Mouse (Mus musculus) adrenal gland, postnatal 10 days (tissue): ENCODE results near the gene Ptprt. TPM values are rescaled to one million over a fixed set of nuclear protein-coding genes. Genes with fewer than 3 reads are reported as not detected.
A peak's percentile ranks its signal among the peaks of the same experiment; 100 is the strongest.

Experiments used
- DNase-seq: peaks from one replicate; pipeline ENCODE4 v3.0.0; 2021; ENCODE audit warnings: mixed read lengths
- total RNA-seq, 2 experiments: library from RNA; stranded (reverse); gene quantifications; 2 replicates each; pipeline ENCODE4 v1.2.3; 2021

Gene Ptprt
- total RNA-seq, 2 experiments from 2014 or later, result 0.99 to 1.4 TPM

DNA sequence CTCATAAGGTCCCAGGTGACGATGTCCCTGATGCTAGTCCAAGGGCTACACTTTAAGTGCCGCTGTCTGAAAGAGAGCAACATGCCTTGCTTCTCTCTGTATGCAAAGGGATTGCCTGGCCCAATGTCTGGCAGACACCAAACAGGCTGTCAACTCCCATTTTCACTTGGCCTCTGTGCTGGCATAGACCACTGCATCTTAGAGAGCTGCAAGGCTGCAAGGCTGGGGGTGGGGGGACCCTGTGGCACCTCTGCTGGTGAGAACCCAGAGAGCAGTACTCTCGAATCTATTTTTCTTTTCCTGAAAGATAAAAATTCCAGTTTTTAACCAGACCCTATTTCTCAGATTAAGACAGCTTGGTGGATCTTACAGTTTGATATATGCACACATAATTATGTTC lies 69.6 kb downstream of the Ptprt start:
- no peak for DNase-seq

DNA sequence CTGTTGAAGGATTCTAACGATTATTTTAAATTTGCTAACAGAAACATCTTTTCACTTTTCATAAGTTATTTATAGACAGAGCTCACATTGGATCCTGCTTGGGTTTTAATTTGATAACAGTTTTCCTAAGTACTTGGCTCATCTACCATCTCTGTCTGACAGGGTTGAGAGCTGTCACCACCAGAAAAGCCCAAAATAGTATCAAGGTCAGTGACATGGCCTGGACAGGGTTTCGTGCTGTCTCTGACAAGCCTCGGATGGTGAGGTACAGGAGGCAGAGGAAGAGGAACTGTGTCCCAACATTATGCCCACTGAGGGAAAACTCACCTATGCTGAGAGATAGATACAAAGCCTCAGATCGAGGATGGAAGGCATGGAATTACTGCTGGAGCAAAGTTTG lies 79.3 kb downstream of the Ptprt start:
- no peak for DNase-seq

DNA sequence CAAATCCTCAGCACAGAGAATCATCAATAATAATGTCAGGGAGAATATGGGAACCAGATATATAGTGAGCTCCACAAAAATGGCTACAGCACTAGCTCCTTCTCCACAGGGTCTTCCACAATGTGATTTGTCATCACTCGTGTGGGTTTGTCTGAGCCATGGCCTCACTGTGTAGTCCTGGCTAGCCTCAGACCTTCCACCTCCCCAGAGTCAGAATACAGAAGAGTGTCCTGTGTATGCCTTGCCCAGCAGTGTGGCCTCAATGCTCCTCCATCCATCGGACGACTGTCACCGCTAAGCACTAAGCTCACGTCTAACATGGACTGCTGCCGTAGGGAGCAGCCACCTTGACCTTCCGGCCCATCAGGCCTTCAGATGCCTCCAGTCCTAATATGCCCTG lies 83.1 kb downstream of the Ptprt start:
- DNase-seq, result no peak

DNA sequence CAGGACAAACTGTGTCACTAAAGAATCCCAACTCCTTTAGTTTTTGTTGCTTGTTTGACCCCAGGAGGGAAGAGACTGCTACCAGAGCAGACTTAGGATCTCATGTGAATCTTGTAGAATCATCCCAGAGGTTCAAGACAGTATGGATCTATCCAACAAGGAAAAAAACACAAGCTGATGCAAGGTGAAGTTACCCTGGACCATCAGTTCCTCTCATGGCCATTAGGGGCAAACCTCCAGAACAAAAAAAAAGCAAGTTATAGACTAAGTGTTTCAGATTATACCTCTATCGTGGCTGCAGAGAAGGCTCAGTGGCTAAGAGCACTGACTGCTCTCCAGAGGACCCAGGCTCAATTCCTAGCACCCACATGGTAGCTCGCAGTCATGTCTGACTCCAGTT lies 88.1 kb downstream of the Ptprt start:
- no peak for DNase-seq

DNA sequence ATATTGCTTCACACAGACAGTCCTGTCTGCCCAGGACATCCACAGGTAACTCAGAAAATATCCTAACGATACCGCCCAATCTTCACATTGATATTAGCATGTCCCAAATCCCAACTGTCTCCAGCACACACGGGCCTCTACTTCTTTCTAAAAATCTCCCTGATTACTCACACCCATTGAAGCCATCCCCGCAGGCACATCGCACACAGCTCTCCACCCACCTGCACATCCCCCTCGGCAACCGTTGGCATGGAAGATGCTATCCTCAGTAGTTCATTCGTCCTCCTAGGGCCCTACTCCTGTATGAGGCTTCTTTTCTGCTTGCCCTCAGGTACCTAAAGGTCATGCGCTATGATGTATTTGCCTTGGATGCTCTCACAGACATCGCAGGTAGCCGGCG lies 89.9 kb downstream of the Ptprt start:
- DNase-seq, result no peak

DNA sequence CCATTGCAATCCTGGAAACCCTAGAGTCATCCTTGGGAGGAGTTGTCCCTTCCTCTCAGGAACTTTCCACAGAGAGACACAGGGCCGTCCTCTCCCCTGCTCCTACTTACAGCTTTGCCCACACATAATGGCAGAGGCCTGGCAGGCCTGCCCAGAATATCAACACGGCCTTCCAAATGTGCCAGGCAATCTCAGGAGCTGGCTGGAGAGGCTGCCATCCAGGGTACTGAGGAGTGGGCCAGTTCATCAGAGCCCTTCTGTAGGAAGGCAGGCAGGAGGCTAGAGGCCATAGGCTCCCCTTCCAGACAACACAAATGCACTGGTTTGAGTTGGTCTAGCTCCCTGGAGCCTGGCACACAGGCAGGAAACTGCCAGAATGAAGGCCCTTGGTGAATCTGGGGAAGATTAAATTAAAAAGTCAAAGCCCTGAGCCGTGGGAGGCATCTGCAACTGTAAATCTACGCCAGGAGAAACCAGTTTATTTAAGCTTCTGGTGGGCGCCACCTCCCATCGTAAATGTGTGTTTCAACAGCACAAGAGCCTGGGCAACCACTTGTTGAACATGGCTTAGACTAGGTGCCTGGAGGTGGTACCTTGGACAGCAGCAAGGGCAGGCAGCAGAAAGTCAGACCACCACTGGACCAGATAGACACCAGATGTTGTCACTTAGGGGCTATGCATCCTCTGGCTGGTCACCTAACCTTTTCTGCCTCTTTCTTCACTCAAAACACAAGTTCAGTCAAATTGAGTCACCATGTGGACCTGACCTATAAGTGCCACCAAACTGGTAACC lies 92.4 kb downstream of the Ptprt start:
- peak; percentile 9 for DNase-seq

DNA sequence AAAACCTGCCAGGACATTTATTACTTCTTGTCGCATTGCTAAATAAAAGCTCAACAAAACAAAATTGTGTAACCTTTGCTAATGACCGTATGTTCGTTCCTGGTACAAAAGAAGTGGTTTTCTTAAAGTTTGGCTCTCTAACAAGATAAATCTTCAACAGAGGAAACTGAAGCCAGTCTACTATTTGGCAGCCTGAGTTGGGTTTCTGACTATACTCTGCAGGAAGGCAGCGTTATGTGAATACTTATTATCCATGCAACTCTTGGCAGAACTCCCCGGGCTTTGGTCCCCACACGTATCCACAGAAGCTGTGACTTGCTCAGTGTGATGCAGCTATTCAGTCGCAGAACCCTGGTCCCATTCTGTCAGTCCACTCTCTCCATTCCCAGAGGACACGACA lies 112.6 kb downstream of the Ptprt start:
- no peak for DNase-seq

DNA sequence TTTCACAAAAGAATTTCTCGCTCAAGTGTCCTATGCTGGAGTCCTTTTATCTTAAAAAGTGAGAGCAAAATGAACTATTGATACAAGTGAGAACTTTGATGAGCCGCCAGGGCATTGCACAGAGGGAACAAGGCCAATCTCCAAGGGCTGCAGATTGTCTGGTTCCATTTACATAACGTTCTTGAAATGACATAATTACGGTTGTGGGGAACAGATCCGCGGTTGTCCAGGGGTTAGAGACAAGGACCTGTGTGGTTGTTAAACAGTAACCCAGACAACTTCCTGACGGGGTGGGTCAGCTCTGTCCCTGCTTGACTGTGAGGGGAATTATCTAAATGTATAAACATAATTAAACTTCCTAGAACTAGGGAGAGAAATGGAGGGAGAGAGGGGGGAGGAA lies 129.3 kb downstream of the Ptprt start:
- no peak for DNase-seq

DNA sequence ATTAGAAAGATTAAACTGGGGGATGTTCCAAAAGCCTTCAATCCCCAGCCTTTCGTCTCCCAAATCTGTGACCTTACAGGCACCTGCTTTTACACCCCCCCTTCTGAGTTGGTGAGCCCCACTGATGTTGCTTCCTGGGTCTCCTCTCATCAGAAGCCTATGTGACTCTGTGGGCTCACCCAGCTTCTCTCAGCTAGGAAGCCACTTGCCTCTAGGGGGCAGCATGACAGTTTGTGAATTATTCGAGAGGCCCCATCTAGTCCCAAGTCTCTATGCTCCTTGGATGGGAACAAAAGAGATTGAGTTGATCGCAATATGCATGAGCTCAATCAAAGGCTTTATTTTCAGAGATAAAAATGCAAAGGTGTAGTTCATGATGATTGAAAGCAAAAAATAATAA lies 132.0 kb downstream of the Ptprt start:
- peak; percentile 24 for DNase-seq

DNA sequence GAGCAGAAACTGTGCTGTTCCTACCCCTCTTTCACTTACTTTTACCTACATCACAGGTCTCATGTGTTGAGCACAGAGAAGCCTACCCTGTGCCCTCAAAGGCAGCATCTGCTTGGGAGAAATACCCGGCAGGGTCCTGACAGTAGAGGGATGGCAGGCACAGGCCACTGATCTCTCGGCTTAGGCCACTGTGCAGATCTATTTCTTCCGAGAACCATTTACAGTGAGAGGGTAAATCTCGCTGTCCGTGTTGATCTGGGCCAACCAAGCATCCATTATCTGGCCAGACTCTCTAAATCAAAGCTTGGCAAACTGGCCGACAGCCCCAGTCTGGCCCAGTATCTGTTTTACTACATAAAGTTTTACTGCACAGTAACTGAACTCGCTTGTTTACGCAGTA lies 145.0 kb downstream of the Ptprt start:
- DNase-seq, result no peak

DNA sequence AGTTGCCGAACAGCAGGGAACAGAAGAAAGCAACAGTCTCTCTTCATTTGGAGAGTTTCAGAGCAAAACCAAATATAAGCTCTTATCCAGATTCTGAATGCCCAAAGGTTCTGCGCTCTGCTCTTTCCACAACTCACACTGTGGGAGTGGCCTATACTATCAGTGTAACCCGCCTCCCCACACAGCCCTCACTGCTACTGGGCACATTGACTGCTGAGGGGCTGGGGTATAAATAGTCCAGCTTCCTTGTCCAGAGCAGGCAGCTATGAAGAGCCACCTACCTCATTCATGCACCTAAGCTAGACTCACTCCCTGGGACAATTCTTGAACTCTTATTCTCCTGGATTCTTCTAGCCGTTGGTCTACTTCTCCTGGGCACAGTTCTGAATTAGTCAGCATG lies 147.9 kb downstream of the Ptprt start:
- DNase-seq, result no peak

DNA sequence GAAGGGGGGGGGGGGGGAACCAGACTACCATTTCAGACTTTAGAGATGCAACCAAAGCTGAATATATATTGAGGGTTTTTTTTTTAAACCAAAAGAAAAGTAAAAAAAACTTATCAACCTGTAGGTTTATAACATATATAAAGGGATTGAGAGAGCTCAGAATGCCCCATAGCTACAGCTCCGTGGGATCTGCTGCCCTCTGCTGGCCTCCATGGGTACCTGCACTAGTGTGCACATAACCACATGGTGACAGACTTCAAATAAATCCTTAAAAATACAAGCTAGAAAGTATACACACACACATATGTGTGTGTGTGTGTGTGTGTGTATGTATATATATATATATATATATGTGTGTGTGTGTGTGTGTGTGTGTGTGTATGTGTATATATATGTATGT lies 148.9 kb downstream of the Ptprt start:
- DNase-seq, result no peak

DNA sequence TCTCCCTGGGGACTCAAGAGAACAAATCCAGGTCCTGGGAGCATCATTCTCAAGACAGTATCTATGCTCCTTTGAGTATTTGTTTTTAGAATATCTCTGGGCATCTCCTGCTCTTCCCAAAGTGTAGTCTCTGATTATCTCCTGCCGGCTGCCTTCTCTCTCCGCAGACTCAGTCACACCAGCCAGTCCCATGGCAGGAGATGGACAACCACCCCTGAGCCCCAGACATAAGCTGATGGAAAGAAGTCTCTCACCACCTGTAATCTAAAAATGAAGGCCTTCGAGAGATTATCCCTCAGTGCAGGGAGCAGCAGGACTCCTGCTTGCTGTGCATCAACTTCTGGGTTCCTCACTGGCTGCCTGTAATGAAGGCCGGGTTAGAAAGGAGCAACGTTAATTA lies 151.9 kb downstream of the Ptprt start:
- no peak for DNase-seq

DNA sequence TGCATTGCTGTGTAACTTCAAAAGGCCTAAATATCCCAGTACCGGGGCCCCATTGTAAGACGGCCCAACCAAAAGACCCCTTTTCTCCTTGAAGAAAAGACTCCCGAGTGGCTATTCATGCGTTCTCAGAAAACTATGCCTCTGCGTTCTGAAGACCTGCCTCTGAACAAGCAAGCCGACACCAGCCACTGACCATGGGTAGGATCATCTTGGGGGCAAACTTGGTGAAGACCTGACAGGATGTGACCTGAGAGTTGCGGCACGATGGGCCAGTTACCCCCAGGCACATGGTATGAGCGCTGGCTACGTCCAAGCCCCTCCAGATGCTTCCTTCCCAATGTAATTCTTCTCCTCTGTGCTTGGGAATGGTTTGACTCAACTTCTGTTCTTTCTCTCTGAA lies 153.3 kb downstream of the Ptprt start:
- no peak for DNase-seq

DNA sequence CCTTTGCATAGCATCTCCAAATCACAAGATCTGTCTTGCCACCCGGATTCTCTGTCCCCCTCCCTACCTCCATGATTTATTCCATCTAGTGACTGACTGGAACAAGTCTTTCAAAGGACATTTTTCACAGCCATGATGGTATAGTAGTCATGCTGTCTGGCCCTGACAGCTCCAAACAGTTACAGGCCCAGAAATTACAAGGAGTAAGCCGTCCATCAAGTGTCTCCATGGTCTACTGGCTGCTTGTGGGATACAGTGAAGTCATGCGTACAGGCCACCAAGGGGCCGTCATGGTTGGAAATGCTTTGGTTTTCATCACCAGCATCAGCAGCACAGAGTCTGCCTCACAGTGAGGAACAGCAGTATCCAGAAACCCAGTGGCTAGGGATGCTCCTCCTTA lies 156.1 kb downstream of the Ptprt start:
- DNase-seq, result no peak

DNA sequence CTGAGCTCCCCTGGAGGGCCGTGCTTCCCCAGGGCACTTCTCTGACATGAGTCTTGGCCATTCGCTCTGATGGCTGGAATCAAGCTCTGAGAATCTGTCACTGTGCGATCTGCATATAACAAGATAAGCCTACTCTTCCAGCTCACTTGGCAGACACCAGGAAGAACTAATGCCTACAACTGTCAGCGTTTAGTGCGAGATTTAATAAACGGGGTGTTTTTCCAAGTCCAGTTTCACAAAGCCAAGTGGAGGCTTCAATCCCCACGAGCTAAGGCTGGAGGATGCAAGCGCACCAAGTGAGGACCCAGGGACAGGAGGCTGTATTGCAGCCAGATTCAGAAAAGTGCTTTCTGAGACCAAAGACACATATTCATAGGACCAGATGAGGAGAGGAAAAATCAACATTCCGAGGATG lies 161.4 kb downstream of the Ptprt start:
- no peak for DNase-seq

DNA sequence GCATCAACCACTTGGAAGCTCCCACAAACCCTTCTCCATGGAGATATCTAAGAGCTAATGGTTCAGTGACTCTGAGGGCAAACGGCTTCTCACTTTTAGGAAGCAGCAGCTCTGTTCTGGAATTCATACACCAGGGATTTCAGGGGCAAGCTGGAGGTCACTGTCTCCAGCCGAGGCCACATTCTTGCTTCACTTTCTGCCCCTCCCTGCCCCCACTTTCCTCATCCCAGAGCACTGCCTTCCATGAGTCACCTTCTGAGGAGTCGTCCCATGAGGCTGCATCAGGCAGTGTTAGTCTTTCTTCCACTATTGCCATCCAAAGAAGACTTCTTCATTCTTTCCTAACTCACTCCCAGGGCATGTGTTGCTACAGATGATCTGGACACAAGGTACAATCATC lies 162.8 kb downstream of the Ptprt start:
- DNase-seq, result peak; percentile 22

DNA sequence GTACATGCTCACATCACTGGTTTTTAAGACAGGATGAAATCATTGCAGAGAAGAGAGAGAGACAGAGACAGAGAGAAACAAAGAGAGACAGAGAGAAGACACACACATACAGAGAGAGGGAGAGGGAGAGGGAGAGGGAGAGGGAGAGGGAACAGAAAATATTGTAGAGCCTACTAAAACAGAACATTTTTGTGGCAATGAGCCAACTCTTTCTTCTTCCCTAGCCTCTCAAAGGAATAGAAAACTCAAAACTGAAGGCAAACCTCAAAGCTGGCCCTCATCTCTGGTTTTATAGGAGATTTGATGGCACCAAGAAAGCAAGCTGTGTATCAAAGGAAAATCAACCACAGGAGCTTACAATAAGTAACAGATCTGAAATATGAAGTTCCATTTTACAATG lies 176.9 kb downstream of the Ptprt start:
- DNase-seq, result no peak

DNA sequence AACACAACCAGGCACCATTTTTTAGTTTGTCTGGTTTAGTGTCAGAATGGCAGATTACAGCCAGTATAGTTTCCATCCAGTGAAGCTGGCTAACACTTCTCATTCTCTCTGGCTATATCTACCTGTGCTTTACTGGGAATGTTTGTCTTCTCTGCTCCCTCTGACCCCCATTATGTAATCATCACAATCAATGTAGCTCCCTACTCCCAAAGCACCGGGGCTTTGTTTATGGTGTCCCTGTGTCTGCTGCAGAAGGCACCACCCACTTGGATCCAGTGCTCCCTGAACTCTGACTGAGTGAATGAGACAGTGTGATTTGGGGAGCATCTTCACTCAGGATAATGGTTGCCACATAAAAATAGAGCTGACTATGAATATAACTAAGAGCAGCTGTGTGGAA lies 217.8 kb downstream of the Ptprt start:
- DNase-seq, result no peak

DNA sequence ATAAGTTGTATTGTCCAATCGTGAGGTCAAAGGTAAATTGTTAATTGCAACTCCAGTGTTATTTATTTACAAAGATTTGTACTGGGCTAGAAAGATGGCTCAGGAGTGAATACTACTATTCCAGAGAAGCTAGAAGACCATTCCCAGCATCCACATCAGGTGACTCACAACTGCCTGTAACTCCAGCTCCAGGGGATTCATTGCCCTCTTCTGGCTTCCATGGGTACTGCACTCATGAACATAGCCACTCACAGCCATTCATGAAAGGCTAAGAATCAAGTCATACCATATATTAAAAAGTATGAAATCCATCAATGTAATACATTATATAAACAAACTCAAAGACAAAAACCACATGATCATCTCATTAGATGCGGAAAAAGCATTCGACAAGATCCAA lies 224.3 kb downstream of the Ptprt start:
- peak; percentile 3 for DNase-seq

DNA sequence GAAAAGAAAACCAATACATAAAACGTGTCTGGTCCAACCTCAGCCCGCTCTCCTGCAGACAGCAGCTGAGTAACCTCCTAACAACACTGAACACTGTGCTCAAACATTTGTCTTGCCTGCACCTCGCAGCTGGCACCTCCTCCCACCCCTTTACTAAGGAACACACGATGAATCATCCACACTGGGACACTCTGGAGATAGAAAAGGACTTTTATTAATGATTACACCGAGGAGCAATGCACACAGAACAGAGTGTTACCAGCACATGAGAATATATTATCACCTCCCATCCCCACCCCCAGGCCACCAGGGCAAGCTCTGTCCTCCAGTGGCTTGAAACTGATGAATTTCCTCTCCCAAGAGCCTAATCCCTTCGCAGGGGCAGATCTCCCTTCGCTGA lies 230.8 kb downstream of the Ptprt start:
- DNase-seq, result no peak

DNA sequence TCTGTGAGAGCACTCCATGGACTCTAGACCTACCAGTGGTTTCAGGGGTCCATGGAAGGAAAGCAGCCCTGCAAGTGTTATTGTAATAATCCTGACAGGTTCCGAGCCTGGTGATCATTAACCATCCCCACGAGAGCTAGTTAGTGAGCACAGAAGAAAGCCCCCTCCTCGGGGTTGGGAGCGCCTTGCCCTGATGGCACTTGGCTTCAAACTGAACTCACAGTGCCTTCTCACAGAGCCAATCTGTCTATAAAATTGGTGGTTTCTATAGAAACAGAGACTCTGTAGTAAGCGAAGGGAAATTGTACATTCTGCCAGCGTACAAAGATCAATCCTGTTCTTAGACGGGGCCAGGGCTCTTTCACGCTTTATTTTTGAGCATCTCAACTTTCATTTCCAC lies 234.8 kb downstream of the Ptprt start:
- DNase-seq, result no peak

DNA sequence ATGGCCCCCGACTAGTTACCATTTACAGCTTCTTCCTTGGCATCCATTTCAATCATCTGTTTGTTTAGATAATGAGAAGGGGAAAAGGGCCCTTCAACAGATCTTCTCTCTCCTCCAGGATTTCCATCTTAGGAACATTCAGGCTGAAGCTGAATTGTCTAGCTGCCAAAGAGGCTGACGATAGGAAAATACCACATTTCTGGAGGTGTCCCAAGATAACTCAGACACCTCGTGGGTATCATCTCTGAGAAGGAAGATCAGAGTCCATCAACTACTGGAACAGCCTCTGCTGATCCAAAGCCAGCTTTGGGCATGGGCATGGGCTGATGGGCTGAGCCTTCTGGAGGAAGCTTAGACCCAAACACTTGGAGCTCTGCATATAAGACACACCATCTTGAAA lies 242.8 kb downstream of the Ptprt start:
- no peak for DNase-seq

DNA sequence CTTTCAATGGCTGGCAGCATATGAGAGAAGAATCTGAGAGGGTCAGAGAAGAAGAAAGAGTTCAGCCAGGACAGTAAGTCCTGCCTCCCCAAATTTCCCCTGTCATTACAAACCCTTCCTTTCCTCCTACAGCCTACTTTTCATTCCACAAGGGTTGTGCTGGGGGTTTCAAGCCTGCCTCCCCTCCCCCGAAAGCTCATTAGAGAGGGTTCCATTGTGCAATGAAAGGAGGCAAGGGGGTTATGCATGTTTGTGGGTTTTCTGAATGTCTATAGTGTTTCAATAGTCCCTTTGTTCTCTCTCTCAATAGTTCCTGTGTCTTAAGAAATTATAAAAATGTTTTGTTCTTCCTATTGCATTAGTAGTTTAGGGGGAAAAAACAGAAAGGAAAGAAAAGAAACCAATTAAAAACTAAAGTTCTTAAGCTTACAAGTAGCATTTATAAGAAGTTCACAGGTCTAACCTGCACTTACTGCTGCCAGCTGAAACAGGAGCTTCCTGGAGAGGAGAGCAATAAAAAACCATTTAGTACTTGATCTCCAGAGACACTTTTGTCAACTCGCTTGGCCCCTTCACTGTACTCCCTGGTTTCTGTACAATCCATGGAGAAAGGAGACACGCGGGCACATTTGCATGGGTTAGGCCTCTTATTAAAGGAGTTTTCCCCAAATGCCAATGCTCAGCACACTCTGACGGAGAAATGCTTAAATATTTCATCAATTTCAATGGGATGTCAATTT lies 247.7 kb downstream of the Ptprt start:
- no peak for DNase-seq
